Mouse (Mus musculus): Measurements from ENCODE around the gene Hamp. TPM values are rescaled to one million over a fixed set of nuclear protein-coding genes. Genes with fewer than 3 reads are reported as not detected.
A peak's percentile ranks its signal among the peaks of the same experiment; 100 is the strongest.

The Hamp gene
- polyA plus RNA-seq, 1 experiment from 2014 or later: 0.90 TPM

GRCm38 (mm10) chr7:30971901-30972300 lies 28.1 kb upstream of the Hamp start:
- Histone ChIP-seq H3K4me2 (ENCODE audit: low read depth, low read length) (peak overlapping the region; percentile 63), H3K27ac (ENCODE audit: low read length) (no peak overlapping the region), H3K27me3 (ENCODE audit: control insufficient read depth, insufficient read depth, low read length) (no peaks in the 10 kb centered on the region), H3K36me3 (ENCODE audit: control insufficient read depth, insufficient read depth, low read length) (no peaks in the 10 kb centered on the region), H3K9me3 (replicated peaks; ENCODE audit: control insufficient read depth, low read length) (no peaks in the 10 kb centered on the region), H3K9ac (ENCODE audit: low read length) (peak overlapping the region; percentile 79), H3K4me3 (replicated peaks; ENCODE audit: low read length) (peak overlapping the region; percentile 62), H3K4me1 (ENCODE audit: control insufficient read depth, insufficient read depth, low read length) (peaks cover 14% of the 10 kb centered on the region)
- ATAC-seq (ENCODE audit: insufficient read depth, low FRiP score): no peak
- WGBS: 76% methylated on average over 15 of the region's 15 CpGs

- Histone ChIP-seq H3K4me2 (ENCODE audit: low read depth, low read length) (no peak overlapping the region), H3K27me3 (ENCODE audit: control insufficient read depth, insufficient read depth, low read length) (no peaks in the 10 kb centered on the region), H3K4me3 (replicated peaks; ENCODE audit: low read length) (no peak overlapping the region), H3K27ac (ENCODE audit: low read length) (no peak overlapping the region), H3K36me3 (ENCODE audit: control insufficient read depth, insufficient read depth, low read length) (no peaks in the 10 kb centered on the region), H3K4me1 (ENCODE audit: control insufficient read depth, insufficient read depth, low read length) (peaks cover 14% of the 10 kb centered on the region), H3K9me3 (replicated peaks; ENCODE audit: control insufficient read depth, low read length) (no peaks in the 10 kb centered on the region), H3K9ac (ENCODE audit: low read length) (no peak overlapping the region)
- no peak for ATAC-seq (ENCODE audit: insufficient read depth, low FRiP score)
- 70% methylated on average over 4 of the region's 4 CpGs for WGBS
Observed at GRCm38 (mm10) chr7:30969174-30969573, 25.3 kb upstream of the Hamp start.

GRCm38 (mm10) chr7:30968611-30969010 lies 24.8 kb upstream of the Hamp start:
- H3K27me3 ChIP-seq (ENCODE audit: control insufficient read depth, insufficient read depth, low read length): no peaks in the 10 kb centered on the region
- H3K4me1 ChIP-seq (ENCODE audit: control insufficient read depth, insufficient read depth, low read length): peaks cover 14% of the 10 kb centered on the region
- no peak overlapping the region for H3K4me3 ChIP-seq (replicated peaks; ENCODE audit: low read length)
- no peak for ATAC-seq (ENCODE audit: insufficient read depth, low FRiP score)
- WGBS: 87% methylated on average over 8 of the region's 8 CpGs
- no peak overlapping the region for H3K9ac ChIP-seq (ENCODE audit: low read length)
- no peaks in the 10 kb centered on the region for H3K9me3 ChIP-seq (replicated peaks; ENCODE audit: control insufficient read depth, low read length)
- H3K4me2 ChIP-seq (ENCODE audit: low read depth, low read length): no peak overlapping the region
- H3K36me3 ChIP-seq (ENCODE audit: control insufficient read depth, insufficient read depth, low read length): no peaks in the 10 kb centered on the region
- H3K27ac ChIP-seq (ENCODE audit: low read length): no peak overlapping the region

- Histone ChIP-seq H3K4me1 (ENCODE audit: control insufficient read depth, insufficient read depth, low read length) (peaks cover 6% of the 10 kb centered on the region), H3K4me3 (replicated peaks; ENCODE audit: low read length) (no peak overlapping the region), H3K9ac (ENCODE audit: low read length) (no peak overlapping the region), H3K27me3 (ENCODE audit: control insufficient read depth, insufficient read depth, low read length) (no peaks in the 10 kb centered on the region), H3K9me3 (replicated peaks; ENCODE audit: control insufficient read depth, low read length) (no peaks in the 10 kb centered on the region), H3K27ac (ENCODE audit: low read length) (no peak overlapping the region), H3K4me2 (ENCODE audit: low read depth, low read length) (no peak overlapping the region), H3K36me3 (ENCODE audit: control insufficient read depth, insufficient read depth, low read length) (no peaks in the 10 kb centered on the region)
- 81% methylated on average over 3 of the region's 3 CpGs for WGBS
- no peak for ATAC-seq (ENCODE audit: insufficient read depth, low FRiP score)
Observed at GRCm38 (mm10) chr7:30966657-30967056, 22.8 kb upstream of the Hamp start.

- no peak overlapping the region for H3K4me3 ChIP-seq (replicated peaks; ENCODE audit: low read length)
- no peaks in the 10 kb centered on the region for H3K9me3 ChIP-seq (replicated peaks; ENCODE audit: control insufficient read depth, low read length)
- WGBS: 86% methylated on average over 14 of the region's 14 CpGs
- no peak for ATAC-seq (ENCODE audit: insufficient read depth, low FRiP score)
- peaks cover 6% of the 10 kb centered on the region for H3K4me1 ChIP-seq (ENCODE audit: control insufficient read depth, insufficient read depth, low read length)
- H3K4me2 ChIP-seq (ENCODE audit: low read depth, low read length): no peak overlapping the region
- 0 out of 2 replicates have a peak, but pooled peaks cover 5% of the 10 kb centered on the region for H3K36me3 ChIP-seq (ENCODE audit: control insufficient read depth, insufficient read depth, low read length)
- H3K9ac ChIP-seq (ENCODE audit: low read length): no peak overlapping the region
- no peak overlapping the region for H3K27ac ChIP-seq (ENCODE audit: low read length)
- H3K27me3 ChIP-seq (ENCODE audit: control insufficient read depth, insufficient read depth, low read length): no peaks in the 10 kb centered on the region
Observed at GRCm38 (mm10) chr7:30965677-30966076, 21.8 kb upstream of the Hamp start.

GRCm38 (mm10) chr7:30964366-30964765 lies 20.5 kb upstream of the Hamp start:
- WGBS: 77% methylated on average over 7 of the region's 7 CpGs
- no peak for ATAC-seq (ENCODE audit: insufficient read depth, low FRiP score)
- no peak overlapping the region for H3K4me3 ChIP-seq (replicated peaks; ENCODE audit: low read length)

GRCm38 (mm10) chr7:30962862-30963261 lies 19.0 kb upstream of the Hamp start:
- Histone ChIP-seq H3K27ac (ENCODE audit: low read length) (no peak overlapping the region), H3K36me3 (ENCODE audit: control insufficient read depth, insufficient read depth, low read length) (peaks cover 13% of the 10 kb centered on the region; the same call in 1 of the 2 replicates), H3K4me2 (ENCODE audit: low read depth, low read length) (no peak overlapping the region), H3K9me3 (replicated peaks; ENCODE audit: control insufficient read depth, low read length) (no peaks in the 10 kb centered on the region), H3K4me1 (ENCODE audit: control insufficient read depth, insufficient read depth, low read length) (peaks cover 8% of the 10 kb centered on the region), H3K27me3 (ENCODE audit: control insufficient read depth, insufficient read depth, low read length) (no peaks in the 10 kb centered on the region), H3K4me3 (replicated peaks; ENCODE audit: low read length) (no peak overlapping the region), H3K9ac (ENCODE audit: low read length) (no peak overlapping the region)
- no peak for ATAC-seq (ENCODE audit: insufficient read depth, low FRiP score)
- WGBS: 92% methylated on average over 5 of the region's 5 CpGs

More at GRCm38 (mm10) chr7:30964366-30964765, 20.5 kb upstream of the Hamp start:
- Histone ChIP-seq H3K36me3 (ENCODE audit: control insufficient read depth, insufficient read depth, low read length) (0 out of 2 replicates have a peak, but pooled peaks cover 7% of the 10 kb centered on the region), H3K27ac (ENCODE audit: low read length) (no peak overlapping the region), H3K9me3 (replicated peaks; ENCODE audit: control insufficient read depth, low read length) (no peaks in the 10 kb centered on the region), H3K9ac (ENCODE audit: low read length) (no peak overlapping the region), H3K4me1 (ENCODE audit: control insufficient read depth, insufficient read depth, low read length) (peaks cover 3% of the 10 kb centered on the region), H3K4me2 (ENCODE audit: low read depth, low read length) (no peak overlapping the region), H3K27me3 (ENCODE audit: control insufficient read depth, insufficient read depth, low read length) (no peaks in the 10 kb centered on the region)

- Histone ChIP-seq H3K27ac (ENCODE audit: low read length) (no peak overlapping the region), H3K9ac (ENCODE audit: low read length) (no peak overlapping the region), H3K4me2 (ENCODE audit: low read depth, low read length) (no peak overlapping the region), H3K9me3 (replicated peaks; ENCODE audit: control insufficient read depth, low read length) (no peaks in the 10 kb centered on the region), H3K27me3 (ENCODE audit: control insufficient read depth, insufficient read depth, low read length) (no peaks in the 10 kb centered on the region), H3K36me3 (ENCODE audit: control insufficient read depth, insufficient read depth, low read length) (peaks cover 13% of the 10 kb centered on the region; the same call in 1 of the 2 replicates), H3K4me1 (ENCODE audit: control insufficient read depth, insufficient read depth, low read length) (peaks cover 17% of the 10 kb centered on the region), H3K4me3 (replicated peaks; ENCODE audit: low read length) (no peak overlapping the region)
- WGBS: 86% methylated on average over 6 of the region's 6 CpGs
- no peak for ATAC-seq (ENCODE audit: insufficient read depth, low FRiP score)
Observed at GRCm38 (mm10) chr7:30959786-30960349, 16.0 kb upstream of the Hamp start.

- H3K9ac ChIP-seq (ENCODE audit: low read length): no peak overlapping the region
- no peak overlapping the region for H3K4me2 ChIP-seq (ENCODE audit: low read depth, low read length)
- ATAC-seq (ENCODE audit: insufficient read depth, low FRiP score): no peak
- no peak overlapping the region for H3K4me3 ChIP-seq (replicated peaks; ENCODE audit: low read length)
- 95% methylated on average over 9 of the region's 9 CpGs for WGBS
- H3K36me3 ChIP-seq (ENCODE audit: control insufficient read depth, insufficient read depth, low read length): peaks cover 20% of the 10 kb centered on the region
- H3K27ac ChIP-seq (ENCODE audit: low read length): no peak overlapping the region
- H3K4me1 ChIP-seq (ENCODE audit: control insufficient read depth, insufficient read depth, low read length): peaks cover 24% of the 10 kb centered on the region
- no peaks in the 10 kb centered on the region for H3K9me3 ChIP-seq (replicated peaks; ENCODE audit: control insufficient read depth, low read length)
- no peaks in the 10 kb centered on the region for H3K27me3 ChIP-seq (ENCODE audit: control insufficient read depth, insufficient read depth, low read length)
Observed at GRCm38 (mm10) chr7:30958866-30959487, 15.1 kb upstream of the Hamp start.

Data from stomach, embryonic 16.5 days (tissue).